ENCODE assay signal across 8 mouse cellular contexts in genomic region chr3:122293954-122294850, GRCm38 (mm10). TPM values are rescaled to one million over a fixed set of nuclear protein-coding genes. Genes with fewer than 3 reads are reported as not detected.
A peak's percentile ranks its signal among the peaks of the same experiment; 100 is the strongest.
DNase-seq lines count a peak whose midpoint lies in the region; ATAC-seq lines count a peak whose summit lies in the region.

Bcar3 (plus strand) TSS chr3:122294136.

- peak within 1 kb of the TSS; percentile 64 for H3K4me2 ChIP-seq in forebrain, embryonic 15.5 days (replicated peaks)
- H3K4me2 ChIP-seq in liver, embryonic 16.5 days (ENCODE audit: low read depth, low read length), result peak within 1 kb of the TSS; percentile 99
- H3K4me2 ChIP-seq in neural tube, embryonic 13.5 days, result peak within 1 kb of the TSS; percentile 84

- DNase-seq in ES-CJ7 (ENCODE audit: low read depth, low spot score), result peak; percentile 96
- DNase-seq in c-Kit-positive CD71-positive TER-119-positive erythroid progenitor cells, embryonic 14.5 days (ENCODE audit: low spot score), result peak; percentile 77
- DNase-seq in heart, postnatal 14 days, result peak; percentile 89 to 91
- DNase-seq in large intestine, adult 2 months (ENCODE audit: low read depth, low spot score), result peak; percentile 84
- peak; percentile 94 for DNase-seq in telencephalon, adult 2 months (ENCODE audit: low read depth, low spot score)

- H3K27me3 ChIP-seq in forebrain, embryonic 15.5 days, result no peaks in the 10 kb centered on the region
- peaks cover 7% of the 10 kb centered on the region; the same call in 1 of the 2 replicates for H3K27me3 ChIP-seq in liver, embryonic 16.5 days (ENCODE audit: control insufficient read depth, insufficient read depth, low read depth, low read length)
- no peaks in the 10 kb centered on the region for H3K27me3 ChIP-seq in neural tube, embryonic 13.5 days

- H3K9ac ChIP-seq in forebrain, embryonic 15.5 days (replicated peaks), result peak within 1 kb of the TSS; percentile 93
- H3K9ac ChIP-seq in liver, embryonic 16.5 days (ENCODE audit: low read depth, low read length), result peak within 1 kb of the TSS; percentile 81
- peak within 1 kb of the TSS; percentile 94 for H3K9ac ChIP-seq in neural tube, embryonic 13.5 days

- H3K4me3 ChIP-seq in forebrain, embryonic 15.5 days, result peak within 1 kb of the TSS; percentile 86
- peak within 1 kb of the TSS; percentile 87 for H3K4me3 ChIP-seq in liver, embryonic 16.5 days (ENCODE audit: low read depth, low read length)
- H3K4me3 ChIP-seq in neural tube, embryonic 13.5 days, result peak within 1 kb of the TSS; percentile 84

- ATAC-seq in forebrain, embryonic 15.5 days (replicated peaks), result peak; percentile 89
- peak; percentile 12; the same call in 1 of the 2 replicates for ATAC-seq in liver, embryonic 16.5 days (ENCODE audit: low read depth)
- ATAC-seq in neural tube, embryonic 13.5 days (ENCODE audit: low read depth), result peak; percentile 90

- WGBS in forebrain, embryonic 15.5 days, result under 1% methylated on average over 37 of the region's 37 CpGs
- WGBS in large intestine, adult 2 months, result 4% methylated on average over 37 of the region's 37 CpGs
- WGBS in liver, embryonic 16.5 days (ENCODE audit: insufficient replicate concordance), result 10% methylated on average over 37 of the region's 37 CpGs
- 2% methylated on average over 37 of the region's 37 CpGs for WGBS in neural tube, embryonic 13.5 days

- H3K4me1 ChIP-seq in forebrain, embryonic 15.5 days, result peaks cover 45% of the 10 kb centered on the region
- peaks cover 12% of the 10 kb centered on the region for H3K4me1 ChIP-seq in liver, embryonic 16.5 days (ENCODE audit: control insufficient read depth, low read depth, low read length)
- H3K4me1 ChIP-seq in neural tube, embryonic 13.5 days (replicated peaks), result peaks cover 66% of the 10 kb centered on the region

- no peaks in the 10 kb centered on the region for H3K9me3 ChIP-seq in forebrain, embryonic 15.5 days
- no peaks in the 10 kb centered on the region for H3K9me3 ChIP-seq in liver, embryonic 16.5 days (replicated peaks; ENCODE audit: control insufficient read depth, low read length)
- H3K9me3 ChIP-seq in neural tube, embryonic 13.5 days, result no peaks in the 10 kb centered on the region

- no peaks in the 10 kb centered on the region for H3K36me3 ChIP-seq in forebrain, embryonic 15.5 days
- no peaks in the 10 kb centered on the region for H3K36me3 ChIP-seq in liver, embryonic 16.5 days (ENCODE audit: control insufficient read depth, insufficient read depth)
- H3K36me3 ChIP-seq in neural tube, embryonic 13.5 days, result no peaks in the 10 kb centered on the region

- H3K27ac ChIP-seq in forebrain, embryonic 15.5 days (replicated peaks), result peak within 1 kb of the TSS; percentile 98
- peak within 1 kb of the TSS; percentile 78 for H3K27ac ChIP-seq in liver, embryonic 16.5 days (ENCODE audit: low read length)
- peak within 1 kb of the TSS; percentile 100 for H3K27ac ChIP-seq in neural tube, embryonic 13.5 days (replicated peaks)

- intact Hi-C loops in heart, postnatal 14 days (cut with DNase I), result loop anchor here (5.0 kb wide), 2 partner anchors 47 to 407 kb away; partner anchors contain the start of gene Gclm

RNA-seq across cellular contexts. Expression of gene Bcar3, which starts in this region (rescaled TPM):
- 5.0 and 6.1 TPM in 2 replicates for polyA plus RNA-seq in forebrain, embryonic 15.5 days (2015; fragmentation: Nextera tagmentation; extraction: Ambion mirVana)
- total RNA-seq in heart, postnatal 14 days (2021), result 1 to 10 TPM; 8.0 to 9.0 TPM
- 50.9 and 90.3 TPM in 2 replicates for polyA plus RNA-seq in large intestine, adult 2 months (2012; rRNA removed)
- 6.0 and 7.2 TPM in 2 replicates for polyA plus RNA-seq in liver, embryonic 16.5 days (2015; fragmentation: Nextera tagmentation; extraction: Ambion mirVana)
- 9.1 and 9.4 TPM in 2 replicates for polyA plus RNA-seq in neural tube, embryonic 13.5 days (2015; fragmentation: Nextera tagmentation; extraction: Ambion mirVana)

Comparison
In these comparisons a context has a peak if more than half of its experiments do, and no peak if none do; other contexts are left out.
1. Peak in every context shown above with its lines: DNase-seq, ATAC-seq, H3K4me3 ChIP-seq and H3K27ac ChIP-seq.
2. ATAC-seq: peak in every context shown above with its lines; median percentile 90 in neural tube, embryonic 13.5 days; 89 in forebrain, embryonic 15.5 days; 12 in liver, embryonic 16.5 days.